Mouse (Mus musculus): Measurements from ENCODE around the gene Clpsl2.

DNA sequence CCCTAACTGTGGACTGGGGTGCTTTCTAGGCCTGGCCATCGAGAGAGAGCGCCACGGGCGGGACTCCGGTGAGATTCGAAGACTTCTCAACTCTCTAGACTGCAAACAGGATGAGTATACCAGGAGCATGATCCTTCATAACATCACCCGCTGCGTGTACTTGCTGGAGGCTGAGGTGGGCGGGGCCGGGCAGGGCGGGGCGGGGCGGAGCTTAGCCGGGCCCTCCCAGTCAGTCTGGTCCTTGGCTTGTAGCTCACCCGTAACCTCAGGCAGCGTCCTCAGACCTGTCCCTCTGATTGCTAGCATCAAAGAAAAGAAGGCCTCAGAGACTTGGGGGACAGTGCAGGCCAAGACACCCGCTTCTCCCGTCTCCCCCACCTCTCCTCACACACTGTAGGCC, 17.3 kb upstream of the Clpsl2 start:
- TF ChIP-seq CTCF (IDR thresholded peaks at IDR 0.05; ENCODE audit: control insufficient read depth, insufficient read depth, insufficient read length) (no peak), MAX (IDR thresholded peaks at IDR 0.05) (no peak), MYOD1 (IDR thresholded peaks at IDR 0.05; ENCODE audit: control insufficient read depth, insufficient read length, low read depth) (no peak), MYOG (IDR thresholded peaks at IDR 0.05; ENCODE audit: control insufficient read depth, extremely low read depth, insufficient read length) (no peak), USF1 (IDR thresholded peaks at IDR 0.05; ENCODE audit: low read depth) (no peak), CEBPB (IDR thresholded peaks at IDR 0.05; ENCODE audit: low read depth) (no peak), FOSL1 (IDR thresholded peaks at IDR 0.05; ENCODE audit: insufficient read depth, low read length, poor library complexity, severe bottlenecking) (no peak)

All from C2C12 (cell line).